Mouse (Mus musculus) heart, embryonic 12.5 days (tissue): ENCODE data around the gene Tceanc. TPM values are rescaled to one million over a fixed set of nuclear protein-coding genes. Genes with fewer than 3 reads are reported as not detected.
A peak's percentile ranks its signal among the peaks of the same experiment; 100 is the strongest.

ENCODE experiments used
- ATAC-seq: fragments of 200-750 bp; cut with Nextera tagmentation; 2 replicates; pipeline ENCODE4 v1.8.0; 2017; ENCODE audit warnings: moderate TSS enrichment, moderate library complexity; ENCODE audit not compliant: insufficient number of reproducible peaks, low FRiP score
- H3K27ac ChIP-seq: fragments of 300-500 bp; sonication (generic); 2 replicates; pipeline ENCODE4 v1.5.1; 2016; ENCODE audit warnings: mild to moderate bottlenecking, moderate library complexity; ENCODE audit not compliant: poor library complexity, severe bottlenecking
- H3K27me3 ChIP-seq: fragments of 300-500 bp; sonication (generic); replicated peaks from 2 replicates; pipeline ENCODE4 v1.6.1; 2016; ENCODE audit warnings: mild to moderate bottlenecking, moderate library complexity
- H3K36me3 ChIP-seq: fragments of 300-500 bp; sonication (generic); 2 replicates; pipeline ENCODE4 v1.6.1; 2016; ENCODE audit warnings: mild to moderate bottlenecking, moderate library complexity
- H3K4me1 ChIP-seq: fragments of 300-500 bp; sonication (generic); replicated peaks from 2 replicates; pipeline ENCODE4 v1.6.1; 2016; ENCODE audit warnings: mild to moderate bottlenecking
- H3K4me2 ChIP-seq: fragments of 300-500 bp; sonication (generic); 2 replicates; pipeline ENCODE4 v1.6.1; 2016; ENCODE audit warnings: mild to moderate bottlenecking, moderate library complexity
- H3K4me3 ChIP-seq: fragments of 300-500 bp; sonication (generic); 2 replicates; pipeline ENCODE4 v1.5.1; 2016; ENCODE audit warnings: mild to moderate bottlenecking
- H3K9ac ChIP-seq: fragments of 300-500 bp; sonication (generic); 2 replicates; pipeline ENCODE4 v1.6.1; 2016; ENCODE audit warnings: mild to moderate bottlenecking, moderate library complexity
- H3K9me3 ChIP-seq: fragments of 300-500 bp; sonication (generic); replicated peaks from 2 replicates; pipeline ENCODE4 v1.6.1; 2016; ENCODE audit warnings: mild to moderate bottlenecking, moderate library complexity
- WGBS: fragments of 180-500 bp; shearing (Covaris S2); methylation state at CpG from one replicate; pipeline ENCODE4 v1.1.7; 2016; 5-methylcytosine and 5-hydroxymethylcytosine counted together
- polyA plus RNA-seq: library from polyadenylated mRNA; unstranded; fragments of >200 nt; fragmentation: Nextera tagmentation; extraction: Ambion mirVana; gene quantifications from 2 replicates; pipeline ENCODE4 v1.2.1, GENCODE M21; 2016

The Tceanc gene
- polyA plus RNA-seq, 1 experiment from 2014 or later: 7.6 TPM

- H3K9me3 ChIP-seq: no peaks in the 10 kb centered on the region
- peak within 1 kb of the TSS; percentile 87 for H3K27ac ChIP-seq
- peak within 1 kb of the TSS; percentile 72 for H3K4me2 ChIP-seq
- ATAC-seq: peak; percentile 99
- 12% methylated on average over 40 of the region's 41 CpGs for WGBS
- H3K4me1 ChIP-seq: no peaks in the 10 kb centered on the region; the same call in 1 of the 2 replicates
- peaks cover 7% of the 10 kb centered on the region; the same call in 1 of the 2 replicates for H3K36me3 ChIP-seq
- H3K4me3 ChIP-seq: peak within 1 kb of the TSS; percentile 73
- no peaks in the 10 kb centered on the region for H3K27me3 ChIP-seq
- peak within 1 kb of the TSS; percentile 82 for H3K9ac ChIP-seq
Observed at GRCm38 (mm10) chrX:166479365-166479983, 38.9 kb downstream of the Tceanc start, which contains the start of gene Rab9. TSS of gene Rab9 (minus strand) at chrX:166479867.

- Histone ChIP-seq H3K4me1 (no peaks in the 10 kb centered on the region; the same call in 1 of the 2 replicates), H3K9me3 (no peaks in the 10 kb centered on the region), H3K27ac (peak overlapping the region; percentile 87), H3K9ac (peak overlapping the region; percentile 82), H3K36me3 (peaks cover 7% of the 10 kb centered on the region; the same call in 1 of the 2 replicates), H3K4me3 (peak overlapping the region; percentile 73), H3K4me2 (peak overlapping the region; percentile 72), H3K27me3 (no peaks in the 10 kb centered on the region)
- peak; percentile 26 for ATAC-seq
- 17% methylated on average over 28 of the region's 28 CpGs for WGBS
Observed at GRCm38 (mm10) chrX:166478631-166479364, 39.6 kb downstream of the Tceanc start.

- H3K4me2 ChIP-seq: peak overlapping the region; percentile 41
- H3K27me3 ChIP-seq: no peaks in the 10 kb centered on the region
- H3K9ac ChIP-seq: no peak overlapping the region; the same call in 1 of the 2 replicates
- 69% methylated on average over 6 of the region's 6 CpGs for WGBS
- no peak overlapping the region for H3K4me3 ChIP-seq
- peaks cover 7% of the 10 kb centered on the region; the same call in 1 of the 2 replicates for H3K36me3 ChIP-seq
- ATAC-seq: no peak
- no peak overlapping the region for H3K27ac ChIP-seq
- no peaks in the 10 kb centered on the region for H3K9me3 ChIP-seq
- H3K4me1 ChIP-seq: no peaks in the 10 kb centered on the region; the same call in 1 of the 2 replicates
Observed at GRCm38 (mm10) chrX:166477393-166477792, 41.0 kb downstream of the Tceanc start.

- Histone ChIP-seq H3K4me3 (no peak overlapping the region), H3K9ac (no peak overlapping the region), H3K4me2 (no peak overlapping the region), H3K36me3 (peaks cover 11% of the 10 kb centered on the region; the same call in 1 of the 2 replicates), H3K4me1 (no peaks in the 10 kb centered on the region), H3K27ac (no peak overlapping the region), H3K27me3 (no peaks in the 10 kb centered on the region), H3K9me3 (no peaks in the 10 kb centered on the region)
- 75% methylated on average over 6 of the region's 6 CpGs for WGBS
- ATAC-seq: no peak
Observed at GRCm38 (mm10) chrX:166472612-166473011, 45.8 kb downstream of the Tceanc start.

GRCm38 (mm10) chrX:166468321-166468720, 50.0 kb downstream of the Tceanc start:
- WGBS: 90% methylated on average over 7 of the region's 7 CpGs
- Histone ChIP-seq H3K36me3 (0 out of 2 replicates have a peak, but pooled peaks cover 8% of the 10 kb centered on the region), H3K9ac (no peak overlapping the region), H3K27ac (no peak overlapping the region), H3K9me3 (no peaks in the 10 kb centered on the region), H3K4me1 (no peaks in the 10 kb centered on the region), H3K4me3 (no peak overlapping the region), H3K27me3 (no peaks in the 10 kb centered on the region), H3K4me2 (no peak overlapping the region)
- no peak for ATAC-seq

- no peak for ATAC-seq
- Histone ChIP-seq H3K4me1 (no peaks in the 10 kb centered on the region), H3K27me3 (no peaks in the 10 kb centered on the region), H3K4me2 (no peak overlapping the region), H3K36me3 (peaks cover 15% of the 10 kb centered on the region), H3K27ac (no peak overlapping the region), H3K9ac (no peak overlapping the region), H3K4me3 (no peak overlapping the region), H3K9me3 (no peaks in the 10 kb centered on the region)
- WGBS: 85% methylated on average over 1 of the region's 1 CpGs
Observed at GRCm38 (mm10) chrX:166455525-166455924, 62.8 kb downstream of the Tceanc start.

- Histone ChIP-seq H3K36me3 (peaks cover 15% of the 10 kb centered on the region), H3K9me3 (no peaks in the 10 kb centered on the region), H3K4me3 (no peak overlapping the region), H3K9ac (no peak overlapping the region), H3K27ac (no peak overlapping the region), H3K4me2 (no peak overlapping the region), H3K4me1 (no peaks in the 10 kb centered on the region), H3K27me3 (no peaks in the 10 kb centered on the region)
- ATAC-seq: no peak
- WGBS: 65% methylated on average over 3 of the region's 3 CpGs
Observed at GRCm38 (mm10) chrX:166454331-166454730, 64.0 kb downstream of the Tceanc start.

- no peaks in the 10 kb centered on the region for H3K9me3 ChIP-seq
- peaks cover 15% of the 10 kb centered on the region for H3K36me3 ChIP-seq
- no peak overlapping the region for H3K4me2 ChIP-seq
- no peak for ATAC-seq
- no peaks in the 10 kb centered on the region for H3K27me3 ChIP-seq
- no peaks in the 10 kb centered on the region for H3K4me1 ChIP-seq
- H3K4me3 ChIP-seq: no peak overlapping the region
- H3K27ac ChIP-seq: no peak overlapping the region
- H3K9ac ChIP-seq: no peak overlapping the region
- WGBS: 77% methylated on average over 6 of the region's 6 CpGs
Observed at GRCm38 (mm10) chrX:166453532-166453931, 64.8 kb downstream of the Tceanc start.

Other genes starting within 250 kb of the Tceanc start
- 34.1 and 37.6 TPM in 2 replicates for gene Trappc2, start 78.0 kb downstream of the Tceanc start, polyA plus RNA-seq
- gene Ofd1, start 77.9 kb downstream of the Tceanc start, polyA plus RNA-seq: 5.5 and 5.6 TPM in 2 replicates
- 36.6 and 38.8 TPM in 2 replicates for gene Rab9, start 38.7 kb downstream of the Tceanc start, polyA plus RNA-seq
- 4.8 and 4.9 TPM in 2 replicates for gene Egfl6, start 67.2 kb upstream of the Tceanc start, polyA plus RNA-seq